Mouse (Mus musculus) hindbrain, embryonic 16.5 days (tissue): Measurements from ENCODE around the gene 1700088E04Rik. TPM values are rescaled to one million over a fixed set of nuclear protein-coding genes. Genes with fewer than 3 reads are reported as not detected.

Source experiments
- ATAC-seq: fragments of 200-750 bp; cut with Nextera tagmentation; 2 replicates; pipeline ENCODE4 v1.8.0; 2017; ENCODE audit warnings: moderate TSS enrichment, moderate library complexity
- H3K27ac ChIP-seq: fragments of 300-500 bp; sonication (generic); 2 replicates; pipeline ENCODE4 v1.5.1; 2014; ENCODE audit warnings: low read depth, mild to moderate bottlenecking, control low read depth, low read length, moderate library complexity
- H3K27me3 ChIP-seq: fragments of 300-500 bp; sonication (generic); replicated peaks from 2 replicates; pipeline ENCODE4 v1.6.1; 2014; ENCODE audit warnings: low read length; ENCODE audit not compliant: control insufficient read depth, insufficient read depth
- H3K36me3 ChIP-seq: fragments of 300-500 bp; sonication (generic); 2 replicates; pipeline ENCODE4 v1.6.1; 2014; ENCODE audit warnings: mild to moderate bottlenecking, low read length, moderate library complexity, mixed read lengths; ENCODE audit not compliant: control insufficient read depth, insufficient read depth
- H3K4me1 ChIP-seq: fragments of 300-500 bp; sonication (generic); 2 replicates; pipeline ENCODE4 v1.6.1; 2014; ENCODE audit warnings: low read depth, low read length; ENCODE audit not compliant: control insufficient read depth, insufficient read depth
- H3K4me2 ChIP-seq: fragments of 300-500 bp; sonication (generic); 2 replicates; pipeline ENCODE4 v1.6.1; 2014; ENCODE audit warnings: mild to moderate bottlenecking, low read length, control low read depth, moderate library complexity
- H3K4me3 ChIP-seq: fragments of 300-500 bp; sonication (generic); 2 replicates; pipeline ENCODE4 v1.5.1; 2014; ENCODE audit warnings: mild to moderate bottlenecking, low read length, control low read depth, moderate library complexity
- H3K9ac ChIP-seq: fragments of 300-500 bp; sonication (generic); 2 replicates; pipeline ENCODE4 v1.6.1; 2014; ENCODE audit warnings: low read depth, mild to moderate bottlenecking, control low read depth, low read length, moderate library complexity
- H3K9me3 ChIP-seq: fragments of 300-500 bp; sonication (generic); 2 replicates; pipeline ENCODE4 v1.6.1; 2014; ENCODE audit warnings: mild to moderate bottlenecking, low read length, moderate library complexity; ENCODE audit not compliant: control insufficient read depth
- WGBS: fragments of 180-500 bp; shearing (Covaris S2); extraction: QIAGEN DNeasy Blood & Tissue Kit; methylation state at CpG from one replicate; pipeline ENCODE4 v1.1.7; 2014; 5-methylcytosine and 5-hydroxymethylcytosine counted together
- polyA plus RNA-seq: library from polyadenylated mRNA; unstranded; fragments of >200 nt; fragmentation: Nextera tagmentation; extraction: Ambion mirVana; gene quantifications from 2 replicates; pipeline ENCODE4 v1.2.1, GENCODE M21; 2015

1700088E04Rik gene
- polyA plus RNA-seq, 1 experiment from 2014 or later, result 20.2 TPM

DNA sequence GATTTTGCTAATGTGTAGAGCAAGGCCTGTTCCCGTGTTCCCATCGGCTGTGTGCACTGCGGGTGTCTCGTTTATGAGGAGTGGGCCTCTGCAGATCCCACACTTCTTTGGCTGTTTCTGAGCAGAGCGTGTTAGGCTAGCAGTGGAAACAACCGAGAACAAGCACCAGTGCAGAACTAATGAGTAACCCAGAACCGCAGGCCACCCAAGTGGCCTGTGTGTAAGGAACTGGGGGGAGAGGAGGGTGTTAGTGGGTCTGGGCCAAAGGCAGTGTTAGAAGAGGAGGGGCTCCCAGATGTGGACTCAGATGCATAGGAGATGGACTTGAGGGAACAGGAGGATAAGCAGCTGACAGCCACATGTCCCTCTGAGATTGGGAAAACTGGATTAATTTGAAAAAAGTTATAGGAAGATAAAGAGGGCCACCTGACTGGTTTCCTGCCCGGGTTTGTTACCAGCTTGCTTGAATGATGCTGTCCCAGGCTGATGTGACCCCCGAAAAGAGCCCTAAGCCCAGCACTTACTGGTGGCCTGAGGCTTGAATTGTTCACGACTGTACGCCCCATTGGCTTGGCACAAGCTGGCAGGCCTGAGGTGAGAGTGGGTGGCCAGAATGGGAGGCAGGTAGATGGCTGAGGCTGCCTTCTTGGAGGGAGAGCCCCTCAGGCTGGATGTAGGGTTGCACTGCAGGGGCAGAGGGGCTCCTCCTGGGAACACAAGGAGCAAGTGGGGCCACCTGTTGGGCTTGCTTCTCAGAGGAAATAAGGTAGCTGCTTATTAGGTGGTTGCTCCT, 5.1 kb downstream of the 1700088E04Rik start:
- Histone ChIP-seq H3K27ac (no peak overlapping the region), H3K27me3 (no peaks in the 10 kb centered on the region), H3K4me2 (no peak overlapping the region), H3K36me3 (peaks cover 10% of the 10 kb centered on the region; the same call in 1 of the 2 replicates), H3K4me1 (peaks cover 6% of the 10 kb centered on the region), H3K9me3 (no peaks in the 10 kb centered on the region), H3K4me3 (no peak overlapping the region), H3K9ac (no peak overlapping the region)
- 64% methylated on average over 11 of the region's 11 CpGs for WGBS
- ATAC-seq, result 0 out of 2 replicates have a peak, but pooled peaks have one; percentile 13

DNA sequence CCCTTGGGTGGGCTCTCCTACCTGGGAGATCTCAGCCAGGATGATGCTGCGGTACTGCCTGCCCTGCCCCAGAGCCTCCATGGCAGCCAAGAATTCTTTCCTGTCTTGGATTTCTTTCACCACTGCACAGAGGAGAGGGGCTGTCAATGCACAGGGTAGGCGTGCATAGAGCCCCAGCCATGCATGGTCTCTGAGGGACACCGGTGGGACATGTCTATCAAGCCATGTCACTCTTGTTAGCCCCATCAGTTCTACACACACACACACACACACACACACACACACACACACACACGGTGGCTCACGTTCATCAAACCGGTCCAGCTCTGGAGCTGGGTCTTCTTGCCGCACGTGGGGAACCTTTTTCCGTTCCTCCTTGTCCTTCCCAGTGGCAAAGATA, 5.7 kb downstream of the 1700088E04Rik start:
- H3K4me1 ChIP-seq, result peaks cover 4% of the 10 kb centered on the region
- no peak for ATAC-seq
- H3K4me2 ChIP-seq, result no peak overlapping the region
- H3K9ac ChIP-seq, result no peak overlapping the region
- H3K27ac ChIP-seq, result no peak overlapping the region
- no peaks in the 10 kb centered on the region for H3K27me3 ChIP-seq
- no peak overlapping the region for H3K4me3 ChIP-seq
- no peaks in the 10 kb centered on the region for H3K9me3 ChIP-seq
- peaks cover 15% of the 10 kb centered on the region for H3K36me3 ChIP-seq
- WGBS, result 79% methylated on average over 9 of the region's 9 CpGs

DNA sequence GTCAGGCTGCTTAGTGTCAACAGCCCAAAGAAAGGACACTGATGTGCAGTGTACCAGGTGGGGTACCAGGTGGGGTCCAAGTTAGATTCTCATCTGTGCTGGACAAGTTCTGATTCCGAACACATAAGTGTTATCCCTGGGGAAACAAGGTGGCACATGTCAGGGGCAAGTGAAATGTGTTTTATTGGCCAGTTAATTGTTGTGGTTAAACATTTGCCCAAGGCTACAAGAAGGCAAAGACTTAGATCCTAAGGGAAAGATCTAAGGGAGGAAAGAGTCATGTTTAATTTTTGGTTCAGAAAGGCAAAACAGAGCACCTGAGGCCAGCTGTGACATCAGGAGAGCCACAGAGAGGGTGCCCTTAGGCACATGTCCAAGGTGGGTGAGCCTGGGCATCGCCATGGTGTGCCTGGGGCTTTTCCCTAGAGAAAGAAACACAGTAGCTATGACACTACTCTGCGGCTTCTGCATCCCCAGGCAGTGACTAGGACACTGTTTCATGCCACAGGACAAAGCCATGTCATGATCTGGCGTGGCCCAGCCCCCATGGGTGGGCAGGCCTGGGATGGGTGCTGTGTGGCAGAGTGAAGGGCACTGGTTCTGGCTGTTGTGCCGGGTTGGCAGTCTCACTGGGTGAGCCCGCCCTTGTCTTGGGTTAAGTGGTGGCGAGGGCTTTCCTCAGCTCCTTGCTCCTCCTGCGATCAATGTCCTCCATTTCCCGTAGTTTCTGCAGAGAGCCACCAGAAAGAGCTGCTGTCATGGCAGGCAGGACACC, 6.4 kb downstream of the 1700088E04Rik start:
- Histone ChIP-seq H3K4me3 (no peak overlapping the region), H3K27me3 (no peaks in the 10 kb centered on the region), H3K4me1 (no peaks in the 10 kb centered on the region), H3K4me2 (no peak overlapping the region), H3K9ac (no peak overlapping the region), H3K27ac (no peak overlapping the region), H3K9me3 (no peaks in the 10 kb centered on the region), H3K36me3 (peaks cover 21% of the 10 kb centered on the region)
- 84% methylated on average over 9 of the region's 9 CpGs for WGBS
- no peak for ATAC-seq

DNA sequence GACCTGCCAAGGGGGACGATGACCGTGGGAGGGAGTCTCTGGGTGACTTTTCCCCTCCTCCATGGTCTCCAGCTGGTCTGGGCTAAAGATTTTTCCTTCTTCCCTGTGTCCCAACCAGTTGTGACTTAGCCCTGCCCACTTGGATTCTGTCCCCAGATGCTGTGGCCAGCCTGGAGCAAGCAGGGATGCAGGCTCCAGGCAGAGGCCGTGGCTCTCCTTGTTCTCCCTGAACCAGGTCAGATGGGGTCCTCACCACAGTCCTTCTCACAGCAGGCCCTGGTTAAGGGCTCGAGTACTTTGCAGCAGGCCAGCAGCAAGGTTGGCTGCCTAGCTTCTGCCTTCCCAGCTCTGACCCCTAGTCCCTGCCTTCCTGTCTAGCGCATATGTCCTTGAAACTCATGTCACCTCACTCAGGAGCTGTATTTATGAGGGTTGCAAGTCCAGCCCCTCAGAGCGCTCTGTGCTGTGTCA, 7.8 kb downstream of the 1700088E04Rik start:
- H3K4me1 ChIP-seq, result no peaks in the 10 kb centered on the region
- no peak overlapping the region for H3K27ac ChIP-seq
- peaks cover 26% of the 10 kb centered on the region for H3K36me3 ChIP-seq
- H3K9me3 ChIP-seq, result no peaks in the 10 kb centered on the region; the same call in 1 of the 2 replicates
- no peak overlapping the region for H3K9ac ChIP-seq
- no peak overlapping the region for H3K4me3 ChIP-seq
- WGBS, result 87% methylated on average over 6 of the region's 6 CpGs
- ATAC-seq, result no peak
- H3K27me3 ChIP-seq, result no peaks in the 10 kb centered on the region
- no peak overlapping the region for H3K4me2 ChIP-seq

DNA sequence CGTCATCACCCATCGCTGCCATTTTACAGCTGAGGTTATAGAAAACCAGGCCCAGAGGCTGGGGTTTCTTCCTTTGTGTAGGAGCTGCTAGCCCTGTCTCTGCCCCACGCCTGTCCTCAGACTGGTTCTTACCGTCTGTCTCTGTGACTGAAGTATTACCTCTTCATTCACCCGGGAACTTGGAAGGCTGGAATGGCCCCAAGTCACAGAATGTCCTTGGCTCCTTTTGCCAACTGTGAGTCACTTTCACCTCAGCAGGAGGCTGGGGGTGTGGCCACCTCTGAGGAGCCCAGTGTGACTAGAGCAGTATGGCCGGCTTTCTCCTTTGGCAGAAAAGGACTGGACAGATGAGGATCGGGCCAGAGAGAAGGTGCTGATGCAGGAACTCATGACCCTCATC, 9.6 kb downstream of the 1700088E04Rik start:
- Histone ChIP-seq H3K4me1 (no peaks in the 10 kb centered on the region), H3K9ac (no peak overlapping the region), H3K27ac (no peak overlapping the region), H3K9me3 (no peaks in the 10 kb centered on the region; the same call in 1 of the 2 replicates), H3K27me3 (no peaks in the 10 kb centered on the region), H3K4me3 (no peak overlapping the region), H3K4me2 (no peak overlapping the region), H3K36me3 (peaks cover 41% of the 10 kb centered on the region)
- WGBS, result 68% methylated on average over 7 of the region's 7 CpGs
- no peak for ATAC-seq

DNA sequence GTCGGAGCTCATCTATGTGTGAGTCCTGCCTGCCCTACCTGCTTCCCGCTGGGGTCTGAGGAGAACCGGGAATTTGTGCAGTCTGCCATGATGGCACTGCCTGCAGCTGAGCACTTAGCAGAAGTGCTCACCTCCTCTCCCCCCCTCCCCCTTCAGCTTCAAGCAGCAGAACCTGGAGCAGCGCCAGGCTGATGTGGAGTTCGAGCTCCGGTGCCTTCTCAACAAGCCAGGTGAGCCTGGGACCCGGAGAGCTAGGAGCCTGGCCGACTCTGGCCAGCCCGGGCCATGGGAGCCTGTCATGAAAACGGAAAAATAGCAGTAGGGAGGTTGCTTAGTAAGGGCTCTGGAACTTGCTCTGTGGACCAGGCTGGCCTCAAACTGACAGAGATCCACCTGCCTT, 10.3 kb downstream of the 1700088E04Rik start:
- H3K9me3 ChIP-seq, result no peaks in the 10 kb centered on the region; the same call in 1 of the 2 replicates
- no peak overlapping the region for H3K4me2 ChIP-seq
- peaks cover 45% of the 10 kb centered on the region for H3K36me3 ChIP-seq
- H3K9ac ChIP-seq, result no peak overlapping the region
- H3K27ac ChIP-seq, result no peak overlapping the region
- ATAC-seq, result no peak
- 84% methylated on average over 10 of the region's 10 CpGs for WGBS
- no peaks in the 10 kb centered on the region for H3K27me3 ChIP-seq
- H3K4me1 ChIP-seq, result no peaks in the 10 kb centered on the region
- H3K4me3 ChIP-seq, result no peak overlapping the region

DNA sequence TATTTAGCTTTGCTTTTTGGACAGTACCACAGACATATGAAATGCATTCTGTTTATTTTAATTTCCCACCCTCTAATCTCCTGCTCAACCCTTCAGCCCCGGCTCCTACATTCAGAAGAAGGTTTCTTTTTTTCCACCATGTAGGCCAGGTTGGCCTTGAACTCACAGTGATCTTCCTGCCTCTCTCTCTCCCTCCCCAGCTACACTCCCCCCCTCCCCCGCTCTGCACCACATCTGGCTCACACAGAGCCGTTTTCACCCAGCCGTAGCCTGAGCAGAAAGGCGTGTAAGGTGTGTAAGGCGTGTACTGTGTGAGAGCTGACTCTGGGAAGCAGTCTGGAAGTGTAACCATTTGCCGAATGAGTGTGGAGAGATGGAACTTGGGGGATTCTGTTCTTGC, 11.7 kb downstream of the 1700088E04Rik start:
- Histone ChIP-seq H3K27ac (no peak overlapping the region), H3K36me3 (peaks cover 54% of the 10 kb centered on the region), H3K4me3 (no peak overlapping the region), H3K4me2 (no peak overlapping the region), H3K27me3 (no peaks in the 10 kb centered on the region), H3K4me1 (no peaks in the 10 kb centered on the region), H3K9ac (no peak overlapping the region), H3K9me3 (no peaks in the 10 kb centered on the region; the same call in 1 of the 2 replicates)
- 84% methylated on average over 7 of the region's 7 CpGs for WGBS
- no peak for ATAC-seq

DNA sequence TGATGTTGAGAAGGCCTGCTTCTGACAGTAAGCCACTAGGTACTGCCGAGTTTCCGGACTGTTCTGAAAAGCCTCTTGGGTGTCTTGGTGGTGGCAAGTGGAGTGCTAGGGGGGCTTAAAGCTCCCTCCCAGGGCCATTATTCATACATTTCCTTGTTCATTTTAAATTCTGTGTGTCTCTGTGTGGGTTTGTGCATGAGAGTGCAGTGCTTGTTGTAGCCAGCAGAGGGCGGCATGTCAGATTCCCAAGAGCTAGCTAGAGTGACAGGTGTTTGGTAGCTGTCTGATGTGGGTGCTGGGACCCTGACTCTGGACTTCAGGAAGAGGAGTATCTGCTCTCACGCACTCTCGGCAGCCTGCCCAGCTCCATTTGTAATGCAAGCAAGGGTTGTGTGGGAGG, 12.8 kb downstream of the 1700088E04Rik start:
- no peaks in the 10 kb centered on the region for H3K27me3 ChIP-seq
- peaks cover 47% of the 10 kb centered on the region for H3K36me3 ChIP-seq
- 96% methylated on average over 5 of the region's 5 CpGs for WGBS
- H3K27ac ChIP-seq, result no peak overlapping the region
- H3K4me3 ChIP-seq, result no peak overlapping the region
- no peak for ATAC-seq
- no peak overlapping the region for H3K9ac ChIP-seq
- H3K4me1 ChIP-seq, result no peaks in the 10 kb centered on the region
- H3K4me2 ChIP-seq, result no peak overlapping the region
- no peaks in the 10 kb centered on the region; the same call in 1 of the 2 replicates for H3K9me3 ChIP-seq

DNA sequence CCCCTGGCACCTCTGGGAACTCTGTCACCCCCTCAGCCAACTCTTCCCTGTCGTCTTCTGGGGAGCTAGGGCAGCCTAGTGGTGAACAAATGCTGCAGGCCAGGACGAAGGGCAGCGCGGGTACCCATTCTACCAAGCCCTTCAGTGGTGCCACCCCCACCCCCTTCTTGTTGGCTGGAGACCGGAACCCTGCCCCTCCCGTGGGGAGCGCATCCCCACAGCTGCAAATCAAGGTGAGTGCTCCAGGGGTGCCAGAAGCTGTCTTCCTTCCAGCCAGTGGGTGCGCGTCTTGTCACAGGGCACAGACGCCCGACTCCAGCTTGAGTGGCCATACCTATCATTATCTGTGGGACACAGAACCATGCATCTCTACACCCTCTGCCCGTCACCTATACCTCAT, 14.0 kb downstream of the 1700088E04Rik start:
- no peak overlapping the region for H3K27ac ChIP-seq
- no peak overlapping the region for H3K4me2 ChIP-seq
- no peaks in the 10 kb centered on the region; the same call in 1 of the 2 replicates for H3K9me3 ChIP-seq
- H3K36me3 ChIP-seq, result peaks cover 46% of the 10 kb centered on the region
- ATAC-seq, result no peak
- H3K4me3 ChIP-seq, result no peak overlapping the region
- H3K27me3 ChIP-seq, result no peaks in the 10 kb centered on the region
- no peaks in the 10 kb centered on the region for H3K4me1 ChIP-seq
- WGBS, result 92% methylated on average over 12 of the region's 12 CpGs
- H3K9ac ChIP-seq, result no peak overlapping the region
